Mouse (Mus musculus) stomach, embryonic 15.5 days (tissue): ENCODE results near the gene Arhgap18. TPM values are rescaled to one million over a fixed set of nuclear protein-coding genes. Genes with fewer than 3 reads are reported as not detected.

ENCODE experiments used
- ATAC-seq: fragments of 200-750 bp; cut with Nextera tagmentation; 2 replicates; pipeline ENCODE4 v1.8.0; 2017; ENCODE audit warnings: low read depth, moderate number of reproducible peaks, moderate TSS enrichment; ENCODE audit not compliant: insufficient read depth, low FRiP score
- H3K27ac ChIP-seq: fragments of 300-500 bp; sonication (generic); 2 replicates; pipeline ENCODE4 v1.5.1; 2015; ENCODE audit warnings: mild to moderate bottlenecking, inconsistent platforms
- H3K27me3 ChIP-seq: fragments of 300-500 bp; sonication (generic); replicated peaks from 2 replicates; pipeline ENCODE4 v1.6.1; 2015; ENCODE audit warnings: inconsistent platforms
- H3K36me3 ChIP-seq: fragments of 300-500 bp; sonication (generic); 2 replicates; pipeline ENCODE4 v1.6.1; 2015; ENCODE audit warnings: inconsistent platforms
- H3K4me1 ChIP-seq: fragments of 300-500 bp; sonication (generic); 2 replicates; pipeline ENCODE4 v1.6.1; 2015; ENCODE audit warnings: inconsistent platforms
- H3K4me2 ChIP-seq: fragments of 300-500 bp; sonication (generic); 2 replicates; pipeline ENCODE4 v1.6.1; 2015; ENCODE audit warnings: mild to moderate bottlenecking, inconsistent platforms
- H3K4me3 ChIP-seq: fragments of 300-500 bp; sonication (generic); replicated peaks from 2 replicates; pipeline ENCODE4 v1.5.1; 2015; ENCODE audit warnings: inconsistent platforms
- H3K9ac ChIP-seq: fragments of 300-500 bp; sonication (generic); 2 replicates; pipeline ENCODE4 v1.6.1; 2015; ENCODE audit warnings: inconsistent platforms
- H3K9me3 ChIP-seq: fragments of 300-500 bp; sonication (generic); 2 replicates; pipeline ENCODE4 v1.6.1; 2016; ENCODE audit warnings: inconsistent platforms
- WGBS: fragments of 180-500 bp; shearing (Covaris S2); methylation state at CpG from one replicate; pipeline ENCODE4 v1.1.7; 2015; 5-methylcytosine and 5-hydroxymethylcytosine counted together
- polyA plus RNA-seq: library from polyadenylated mRNA; unstranded; fragments of >200 nt; fragmentation: Nextera tagmentation; extraction: Ambion mirVana; gene quantifications from 2 replicates; pipeline ENCODE4 v1.2.1, GENCODE M21; 2015

Arhgap18 gene
- polyA plus RNA-seq, 1 experiment from 2014 or later: 35.6 TPM

DNA sequence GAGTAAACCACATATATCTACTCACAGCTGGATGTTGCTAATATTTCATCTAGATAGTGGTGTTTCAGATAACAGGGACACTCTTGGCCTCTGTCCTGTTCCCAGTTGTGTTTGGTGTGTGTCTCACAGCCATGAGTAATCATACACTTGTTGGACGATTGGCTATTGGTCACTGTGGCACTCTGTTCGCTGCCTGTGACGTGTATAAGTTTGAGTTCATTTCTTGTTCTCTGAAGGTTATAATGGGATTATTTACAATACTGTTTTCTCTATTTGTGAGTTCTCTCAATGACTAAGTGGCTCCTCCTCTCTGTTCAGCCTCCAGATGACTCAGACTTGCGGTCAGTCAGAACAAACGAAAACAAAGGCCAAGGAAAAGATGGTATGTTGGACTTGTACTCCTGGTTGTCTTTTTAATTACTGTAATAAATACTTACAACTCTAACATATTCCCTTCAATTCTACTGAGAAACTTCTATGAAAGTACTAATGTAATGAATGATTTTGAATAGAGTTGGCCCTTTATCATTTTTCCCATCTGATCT, 101.4 kb downstream of the Arhgap18 start:
- WGBS: 86% methylated on average over 5 of the region's 5 CpGs
- no peaks in the 10 kb centered on the region for H3K9me3 ChIP-seq
- no peak for ATAC-seq

DNA sequence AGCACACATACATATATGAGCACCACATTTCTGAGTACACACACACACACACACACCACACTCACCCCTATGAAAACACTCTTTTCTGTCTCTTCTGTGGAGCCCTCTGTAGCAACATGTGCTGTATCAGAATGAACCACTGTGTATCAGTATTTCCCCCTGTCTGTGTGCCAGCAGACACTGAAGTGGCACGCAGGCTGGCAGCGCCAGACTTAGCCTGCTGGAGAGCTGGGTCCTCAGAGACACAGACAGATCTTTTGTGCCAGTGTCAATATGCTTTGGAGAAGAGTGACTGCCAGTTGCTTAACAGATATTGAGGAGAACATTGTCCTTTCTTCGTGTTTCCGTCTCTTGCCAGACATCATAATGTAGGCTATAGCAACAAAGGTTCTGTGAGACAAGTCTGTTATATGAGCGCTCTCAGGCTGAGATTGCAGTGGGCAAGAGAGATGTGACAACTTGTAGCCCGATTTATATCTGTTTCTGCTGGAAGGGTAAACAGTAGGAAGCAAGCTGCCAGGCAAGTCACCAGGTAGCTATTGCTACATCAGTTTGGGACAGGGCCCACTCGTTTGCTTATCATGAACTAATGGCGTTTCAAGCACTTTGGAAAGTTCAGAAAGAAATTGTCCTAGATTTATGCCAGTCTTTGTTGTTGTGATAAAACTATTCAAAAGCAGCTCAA, 102.8 kb downstream of the Arhgap18 start:
- Histone ChIP-seq H3K4me2 (no peak overlapping the region), H3K4me3 (no peak overlapping the region), H3K36me3 (no peaks in the 10 kb centered on the region), H3K9me3 (no peaks in the 10 kb centered on the region), H3K27me3 (no peaks in the 10 kb centered on the region), H3K9ac (no peak overlapping the region), H3K27ac (no peak overlapping the region), H3K4me1 (no peaks in the 10 kb centered on the region)
- ATAC-seq: no peak
- 75% methylated on average over 8 of the region's 8 CpGs for whole genome bisulfite sequencing

More for the DNA sequence above, 101.4 kb downstream of the Arhgap18 start:
- H3K4me2 ChIP-seq: no peak overlapping the region
- no peak overlapping the region for H3K4me3 ChIP-seq
- H3K4me1 ChIP-seq: no peaks in the 10 kb centered on the region
- H3K27ac ChIP-seq: no peak overlapping the region
- no peaks in the 10 kb centered on the region for H3K36me3 ChIP-seq
- H3K9ac ChIP-seq: no peak overlapping the region
- H3K27me3 ChIP-seq: no peaks in the 10 kb centered on the region

DNA sequence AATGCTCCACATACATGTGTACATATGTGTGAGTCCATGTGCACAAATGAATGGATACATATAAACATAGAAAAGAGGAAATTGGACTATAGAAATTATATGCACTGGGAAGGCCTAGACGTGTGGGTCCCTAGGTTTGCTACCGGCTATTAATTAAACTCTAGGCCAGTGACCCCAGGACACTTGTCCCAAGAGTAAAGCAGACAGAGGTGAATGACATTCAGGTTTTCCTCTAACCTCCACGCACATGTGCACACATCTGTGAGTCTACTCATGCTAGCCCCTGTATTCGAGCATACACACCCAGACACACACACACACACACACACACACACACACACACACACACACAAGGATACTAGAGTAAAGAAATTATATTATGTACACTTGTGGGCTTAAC, 104.4 kb downstream of the Arhgap18 start:
- Histone ChIP-seq H3K9me3 (no peaks in the 10 kb centered on the region), H3K4me3 (no peak overlapping the region), H3K27me3 (no peaks in the 10 kb centered on the region), H3K9ac (no peak overlapping the region), H3K4me1 (no peaks in the 10 kb centered on the region), H3K4me2 (no peak overlapping the region), H3K36me3 (no peaks in the 10 kb centered on the region), H3K27ac (no peak overlapping the region)
- 86% methylated on average over 4 of the region's 4 CpGs for WGBS
- ATAC-seq: no peak

DNA sequence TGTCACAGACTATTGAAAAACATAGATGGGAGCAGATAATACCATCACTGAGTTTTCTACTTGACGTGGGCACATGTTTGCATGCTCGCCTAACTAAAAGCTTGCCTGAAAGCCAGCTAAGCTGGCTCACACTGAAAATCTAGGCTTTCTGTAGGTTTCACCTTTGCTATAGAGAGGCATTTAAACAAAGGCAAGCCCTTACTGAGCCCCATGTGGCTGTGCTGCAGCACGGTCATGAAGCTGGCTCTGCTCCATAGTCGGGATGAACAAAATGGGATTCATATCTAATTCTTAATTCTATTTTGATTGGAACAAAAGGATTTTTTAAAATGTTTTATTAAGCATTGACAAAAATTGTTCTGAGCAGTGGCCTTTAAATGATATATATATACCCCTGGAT, 105.3 kb downstream of the Arhgap18 start:
- Histone ChIP-seq H3K9me3 (no peaks in the 10 kb centered on the region), H3K27me3 (no peaks in the 10 kb centered on the region), H3K9ac (no peak overlapping the region), H3K4me2 (no peak overlapping the region), H3K27ac (no peak overlapping the region), H3K4me3 (no peak overlapping the region), H3K4me1 (no peaks in the 10 kb centered on the region), H3K36me3 (no peaks in the 10 kb centered on the region)
- ATAC-seq: no peak
- 85% methylated on average over 4 of the region's 4 CpGs for WGBS

DNA sequence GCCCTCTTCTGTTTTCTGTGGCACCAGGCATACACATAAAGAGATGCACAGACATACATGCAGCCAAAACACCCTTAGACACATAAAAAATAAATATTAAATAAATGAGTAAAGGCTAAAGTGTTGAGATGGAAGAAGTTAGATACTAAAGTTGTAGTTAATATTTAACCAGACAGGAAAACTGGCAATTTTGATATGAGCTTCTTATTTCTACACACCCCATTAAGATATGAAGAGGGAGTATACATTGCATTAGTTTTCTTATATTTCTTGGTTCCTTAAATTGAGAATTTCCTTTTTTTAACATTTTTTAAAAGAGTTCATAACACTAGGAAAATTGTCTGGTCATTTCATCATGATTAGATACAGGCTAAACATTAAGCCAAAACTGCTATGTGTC, 108.0 kb downstream of the Arhgap18 start:
- Histone ChIP-seq H3K9me3 (no peaks in the 10 kb centered on the region), H3K4me2 (no peak overlapping the region), H3K27me3 (no peaks in the 10 kb centered on the region), H3K4me3 (no peak overlapping the region), H3K27ac (no peak overlapping the region), H3K4me1 (no peaks in the 10 kb centered on the region), H3K9ac (no peak overlapping the region), H3K36me3 (no peaks in the 10 kb centered on the region)
- ATAC-seq: no peak

DNA sequence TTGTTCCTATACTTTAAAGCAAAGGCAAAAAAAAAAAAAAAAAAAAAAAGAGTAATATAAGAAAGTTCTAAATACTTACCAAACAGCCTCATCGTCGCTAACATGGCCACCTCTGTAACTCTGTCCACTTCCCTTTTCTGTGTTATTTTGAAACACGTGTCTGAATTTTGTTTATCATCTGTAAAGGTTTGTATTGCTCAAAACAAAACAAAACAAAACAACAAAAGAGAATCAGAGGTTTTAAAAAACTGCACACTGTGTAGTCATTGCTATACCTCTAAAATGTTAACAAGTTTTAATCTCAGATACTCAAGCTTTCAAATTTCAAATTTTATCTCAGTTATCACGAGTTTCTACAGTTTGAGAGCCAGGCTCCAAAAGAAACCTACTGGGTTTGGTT, 109.0 kb downstream of the Arhgap18 start:
- Histone ChIP-seq H3K4me2 (no peak overlapping the region), H3K36me3 (no peaks in the 10 kb centered on the region), H3K27me3 (no peaks in the 10 kb centered on the region), H3K4me1 (no peaks in the 10 kb centered on the region), H3K9ac (no peak overlapping the region), H3K9me3 (no peaks in the 10 kb centered on the region), H3K4me3 (no peak overlapping the region), H3K27ac (no peak overlapping the region)
- ATAC-seq: no peak
- WGBS: 84% methylated on average over 4 of the region's 4 CpGs

DNA sequence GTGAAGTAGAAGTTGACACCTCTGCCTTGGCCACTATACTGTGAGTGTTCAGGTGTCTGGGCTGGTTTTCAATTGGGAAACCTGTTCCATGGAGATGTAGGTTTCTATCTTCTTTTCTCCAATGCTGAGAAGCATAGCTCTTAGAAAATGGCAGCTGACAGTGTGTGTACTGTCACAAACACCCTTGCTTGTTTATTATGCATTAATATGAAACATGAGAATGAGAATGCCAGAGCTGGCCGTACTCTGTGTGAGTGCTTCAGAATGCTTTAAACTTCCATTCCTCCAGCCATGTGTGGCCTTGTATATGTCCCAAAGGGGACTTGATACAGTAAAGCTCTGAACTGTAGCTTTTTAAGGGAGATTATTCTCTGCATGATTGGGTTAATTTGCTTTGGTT, 110.8 kb downstream of the Arhgap18 start:
- no peaks in the 10 kb centered on the region for H3K4me1 ChIP-seq
- ATAC-seq: no peak
- no peak overlapping the region for H3K4me3 ChIP-seq
- H3K9me3 ChIP-seq: no peaks in the 10 kb centered on the region
- no peak overlapping the region for H3K4me2 ChIP-seq
- H3K36me3 ChIP-seq: no peaks in the 10 kb centered on the region
- no peaks in the 10 kb centered on the region for H3K27me3 ChIP-seq
- no peak overlapping the region for H3K9ac ChIP-seq
- H3K27ac ChIP-seq: no peak overlapping the region
- WGBS: 67% methylated on average over 1 of the region's 1 CpGs

DNA sequence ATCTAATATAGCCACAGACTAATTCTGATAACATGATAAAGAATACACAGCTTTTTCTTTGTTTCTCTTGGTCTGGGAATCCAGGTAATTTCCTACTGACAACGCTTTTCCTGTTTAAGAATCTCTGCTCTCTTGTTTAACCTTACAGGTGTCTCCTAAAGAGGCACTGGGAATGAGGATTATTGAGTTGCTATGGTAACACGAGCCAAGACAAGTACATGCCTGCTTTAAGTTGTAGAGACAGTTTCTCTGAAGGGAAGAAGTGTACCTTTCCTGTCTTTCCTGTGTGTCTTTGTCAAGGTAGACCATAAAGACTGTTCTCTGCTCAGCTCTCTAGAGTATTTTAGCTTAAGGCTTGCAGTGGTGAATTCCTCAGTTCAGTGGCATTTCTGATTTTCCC, 117.6 kb downstream of the Arhgap18 start:
- Histone ChIP-seq H3K9me3 (no peaks in the 10 kb centered on the region), H3K4me2 (no peak overlapping the region), H3K27me3 (no peaks in the 10 kb centered on the region), H3K36me3 (no peaks in the 10 kb centered on the region), H3K9ac (no peak overlapping the region), H3K27ac (no peak overlapping the region), H3K4me1 (no peaks in the 10 kb centered on the region), H3K4me3 (no peak overlapping the region)
- no peak for ATAC-seq
- 50% methylated on average over 2 of the region's 2 CpGs for WGBS

DNA sequence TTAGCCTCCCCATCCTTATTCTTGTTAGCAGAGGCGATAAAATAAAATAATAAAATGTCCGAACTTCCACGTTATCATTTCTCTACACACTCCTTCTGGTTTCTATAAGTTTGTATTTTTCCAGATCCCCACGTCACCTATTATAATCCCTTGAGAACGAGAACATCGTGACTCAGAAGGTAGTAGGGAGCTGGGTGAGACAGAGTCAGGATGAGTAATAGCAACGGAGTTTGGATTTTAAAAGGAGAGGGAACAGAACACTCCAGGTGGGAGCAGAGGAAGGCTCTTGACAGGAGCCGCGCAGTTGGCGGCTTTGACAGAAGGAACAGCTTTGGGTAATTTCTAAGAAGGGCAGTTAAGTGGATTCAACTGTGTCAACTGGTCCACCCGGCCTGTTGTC, 124.1 kb downstream of the Arhgap18 start:
- Histone ChIP-seq H3K9ac (no peak overlapping the region), H3K9me3 (no peaks in the 10 kb centered on the region), H3K4me3 (no peak overlapping the region), H3K36me3 (no peaks in the 10 kb centered on the region; the same call in 1 of the 2 replicates), H3K4me2 (no peak overlapping the region), H3K4me1 (no peaks in the 10 kb centered on the region), H3K27ac (no peak overlapping the region), H3K27me3 (no peaks in the 10 kb centered on the region)
- 84% methylated on average over 11 of the region's 11 CpGs for WGBS
- ATAC-seq: no peak

DNA sequence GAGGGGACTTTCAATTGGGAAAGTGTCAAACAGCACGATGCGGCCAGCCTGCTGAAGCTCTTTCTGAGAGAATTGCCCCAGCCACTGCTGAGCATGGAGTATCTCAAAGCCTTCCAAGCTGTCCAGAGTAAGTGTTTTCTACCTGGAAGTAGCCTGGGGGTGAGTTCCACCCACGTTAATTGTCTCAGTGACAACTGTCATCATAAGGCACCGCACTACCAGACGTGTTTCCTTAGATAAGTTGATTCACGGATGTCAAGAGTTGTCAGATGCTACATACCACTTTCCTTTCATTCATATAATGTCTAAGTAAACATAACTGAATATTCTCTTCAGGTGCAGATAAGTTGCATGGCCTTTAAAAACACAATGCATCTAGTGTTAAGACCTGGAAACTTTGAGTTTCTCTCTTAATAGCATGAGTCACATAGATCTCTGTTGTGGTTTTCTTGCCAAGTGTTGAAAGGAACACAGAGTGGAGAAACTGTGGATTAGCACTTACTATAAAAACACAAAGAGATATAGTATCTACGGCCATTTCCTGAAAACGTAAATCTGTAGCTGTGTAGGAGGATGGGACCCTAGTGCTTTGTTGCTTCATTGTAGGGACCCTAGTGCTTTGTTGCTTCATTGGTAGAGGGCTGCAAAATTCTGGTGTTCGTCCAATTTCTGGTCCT, 125.8 kb downstream of the Arhgap18 start:
- no peak overlapping the region for H3K9ac ChIP-seq
- no peaks in the 10 kb centered on the region for H3K9me3 ChIP-seq
- no peaks in the 10 kb centered on the region; the same call in 1 of the 2 replicates for H3K36me3 ChIP-seq
- no peaks in the 10 kb centered on the region for H3K4me1 ChIP-seq
- ATAC-seq: no peak
- no peaks in the 10 kb centered on the region for H3K27me3 ChIP-seq
- no peak overlapping the region for H3K27ac ChIP-seq
- H3K4me2 ChIP-seq: no peak overlapping the region
- 73% methylated on average over 9 of the region's 9 CpGs for WGBS
- no peak overlapping the region for H3K4me3 ChIP-seq

DNA sequence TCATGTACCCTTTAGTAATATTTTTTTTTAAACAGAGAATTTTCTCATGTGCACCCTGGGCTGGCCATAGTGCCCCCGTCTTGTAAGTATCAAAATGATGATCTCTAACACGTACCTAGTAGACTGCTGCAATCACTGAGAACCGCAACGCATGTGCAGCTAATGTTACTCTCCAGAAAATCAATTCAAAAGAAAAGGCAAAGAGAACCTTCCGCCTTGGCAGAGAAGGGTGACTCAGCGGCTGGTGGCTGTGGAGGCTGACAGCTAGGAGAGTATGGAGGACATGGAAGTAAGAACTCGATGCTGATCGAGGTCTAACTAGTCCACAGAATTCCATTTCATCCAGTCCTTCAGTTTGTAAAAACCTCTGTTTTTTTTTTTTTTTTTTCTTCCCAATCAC, 131.7 kb downstream of the Arhgap18 start:
- WGBS: 84% methylated on average over 8 of the region's 8 CpGs
- no peaks in the 10 kb centered on the region for H3K4me1 ChIP-seq
- H3K36me3 ChIP-seq: no peaks in the 10 kb centered on the region; the same call in 1 of the 2 replicates
- no peaks in the 10 kb centered on the region for H3K27me3 ChIP-seq
- H3K4me2 ChIP-seq: no peak overlapping the region
- H3K9me3 ChIP-seq: no peaks in the 10 kb centered on the region
- no peak for ATAC-seq
- no peak overlapping the region for H3K9ac ChIP-seq
- H3K27ac ChIP-seq: no peak overlapping the region
- H3K4me3 ChIP-seq: no peak overlapping the region

DNA sequence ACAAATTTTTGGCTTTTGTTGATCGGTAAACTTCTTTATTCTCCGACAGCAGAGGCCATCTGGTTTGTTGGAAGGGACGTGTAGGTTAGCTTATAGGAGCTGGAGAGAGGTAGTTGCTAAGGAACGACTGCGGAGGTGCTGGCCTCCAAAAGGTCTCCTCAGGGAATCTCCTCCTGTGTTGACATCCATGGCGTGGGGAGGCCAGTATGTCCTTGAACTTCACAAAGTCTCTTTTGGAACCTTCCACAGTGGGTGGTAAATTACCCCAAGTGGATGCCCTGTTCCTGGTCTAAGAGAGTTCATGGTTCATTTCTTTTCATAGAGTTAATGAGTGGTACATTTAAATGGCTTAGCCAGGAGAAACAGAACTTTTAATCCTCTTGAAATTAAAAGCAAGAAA, 136.0 kb downstream of the Arhgap18 start:
- ATAC-seq: no peak
- 52% methylated on average over 6 of the region's 6 CpGs for WGBS

More for the DNA sequence above, 136.0 kb downstream of the Arhgap18 start:
- Histone ChIP-seq H3K27me3 (no peaks in the 10 kb centered on the region), H3K4me1 (no peaks in the 10 kb centered on the region), H3K4me3 (no peak overlapping the region), H3K4me2 (no peak overlapping the region), H3K9me3 (no peaks in the 10 kb centered on the region), H3K36me3 (no peaks in the 10 kb centered on the region), H3K9ac (no peak overlapping the region), H3K27ac (no peak overlapping the region)
